Mouse (Mus musculus): ENCODE results near the gene Gm9048.
"Not testable (repeated sequence)": the region's sequence is repeated elsewhere in the genome, so short reads cannot be mapped to it uniquely, and the experiment has no call there.

- not testable (repeated sequence) for TF ChIP-seq CTCF (IDR thresholded peaks at IDR 0.05; ENCODE audit: control insufficient read depth, insufficient read depth, low read length); POLR2A (IDR thresholded peaks at IDR 0.05; ENCODE audit: borderline replicate concordance, control insufficient read depth, low read depth, low read length)
Measured at GRCm38 (mm10) chr10:118343155-118343554, 5.3 kb downstream of the Gm9048 start, which contains the start of gene Gm9046.

All from bone marrow, adult 2 months (tissue).